Mouse (Mus musculus) neural tube, embryonic 12.5 days (tissue): ENCODE measurements around the gene Casc3. TPM values are rescaled to one million over a fixed set of nuclear protein-coding genes. Genes with fewer than 3 reads are reported as not detected.

ENCODE experiments used
- ATAC-seq: fragments of 200-750 bp; cut with Nextera tagmentation; 2 replicates; pipeline ENCODE4 v1.8.0; 2017; ENCODE audit warnings: low read depth, mild to moderate bottlenecking, moderate TSS enrichment, moderate library complexity; ENCODE audit not compliant: low FRiP score
- H3K27ac ChIP-seq: fragments of 300-500 bp; sonication (generic); 2 replicates; pipeline ENCODE4 v1.5.1; 2016
- H3K27me3 ChIP-seq: fragments of 300-500 bp; sonication (generic); replicated peaks from 2 replicates; pipeline ENCODE4 v1.6.1; 2016; ENCODE audit warnings: mild to moderate bottlenecking
- H3K36me3 ChIP-seq: fragments of 300-500 bp; sonication (generic); 2 replicates; pipeline ENCODE4 v1.6.1; 2016; ENCODE audit warnings: mild to moderate bottlenecking
- H3K4me1 ChIP-seq: fragments of 300-500 bp; sonication (generic); 2 replicates; pipeline ENCODE4 v1.6.1; 2016
- H3K4me2 ChIP-seq: fragments of 300-500 bp; sonication (generic); replicated peaks from 2 replicates; pipeline ENCODE4 v1.6.1; 2016; ENCODE audit warnings: mild to moderate bottlenecking
- H3K4me3 ChIP-seq: fragments of 300-500 bp; sonication (generic); 2 replicates; pipeline ENCODE4 v1.5.1; 2016
- H3K9ac ChIP-seq: fragments of 300-500 bp; sonication (generic); 2 replicates; pipeline ENCODE4 v1.6.1; 2016; ENCODE audit warnings: mild to moderate bottlenecking
- H3K9me3 ChIP-seq: fragments of 300-500 bp; sonication (generic); 2 replicates; pipeline ENCODE4 v1.6.1; 2016; ENCODE audit warnings: mild to moderate bottlenecking
- WGBS: fragments of 180-500 bp; shearing (Covaris S2); methylation state at CpG from one replicate; pipeline ENCODE4 v1.1.7; 2016; 5-methylcytosine and 5-hydroxymethylcytosine counted together
- polyA plus RNA-seq: library from polyadenylated mRNA; unstranded; fragments of >200 nt; fragmentation: Nextera tagmentation; extraction: Ambion mirVana; gene quantifications from 2 replicates; pipeline ENCODE4 v1.2.1, GENCODE M21; 2016

The Casc3 gene
- polyA plus RNA-seq, 1 experiment from 2014 or later, result 68.5 TPM

- Histone ChIP-seq H3K36me3 (peaks cover 90% of the 10 kb centered on the region), H3K4me1 (no peaks in the 10 kb centered on the region), H3K4me3 (no peak overlapping the region), H3K27me3 (no peaks in the 10 kb centered on the region), H3K27ac (no peak overlapping the region), H3K9me3 (no peaks in the 10 kb centered on the region), H3K4me2 (no peak overlapping the region), H3K9ac (no peak overlapping the region)
- WGBS, result 89% methylated on average over 2 of the region's 2 CpGs
- ATAC-seq, result no peak
Measured at GRCm38 (mm10) chr11:98827877-98828276, 23.2 kb downstream of the Casc3 start.

DNA sequence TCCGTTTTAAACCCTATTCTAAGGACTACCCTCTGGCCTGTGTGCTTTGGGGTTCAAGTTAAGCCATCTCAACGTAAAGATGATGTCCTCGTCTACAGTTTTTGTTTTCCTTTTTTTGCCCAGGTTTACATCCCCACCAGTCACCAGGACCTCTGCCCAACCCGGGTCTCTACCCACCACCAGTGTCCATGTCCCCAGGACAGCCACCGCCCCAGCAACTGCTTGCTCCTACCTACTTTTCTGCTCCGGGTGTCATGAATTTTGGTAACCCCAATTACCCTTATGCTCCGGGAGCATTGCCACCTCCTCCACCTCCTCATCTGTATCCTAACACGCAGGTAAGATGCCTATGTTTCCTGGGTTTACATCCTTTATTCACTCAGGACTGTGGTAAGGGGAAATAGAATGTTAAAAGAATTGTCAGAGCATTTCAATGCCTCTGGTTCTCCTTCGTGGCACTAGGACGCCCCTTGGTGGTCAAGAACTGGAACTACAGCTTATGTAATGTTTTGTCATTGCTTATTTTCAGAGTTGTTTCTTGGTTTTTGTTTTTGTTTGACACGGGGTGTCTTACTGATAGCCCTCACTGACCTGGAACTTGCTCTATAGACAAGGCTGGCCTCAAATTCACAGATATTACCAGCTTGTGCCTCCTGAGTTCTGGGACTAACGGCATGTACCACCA, 24.5 kb downstream of the Casc3 start:
- Histone ChIP-seq H3K4me2 (no peak overlapping the region), H3K27me3 (no peaks in the 10 kb centered on the region), H3K36me3 (peaks cover 90% of the 10 kb centered on the region), H3K27ac (no peak overlapping the region), H3K9ac (no peak overlapping the region), H3K4me1 (no peaks in the 10 kb centered on the region), H3K4me3 (no peak overlapping the region), H3K9me3 (no peaks in the 10 kb centered on the region)
- ATAC-seq, result no peak
- 78% methylated on average over 12 of the region's 12 CpGs for WGBS

- no peaks in the 10 kb centered on the region for H3K27me3 ChIP-seq
- ATAC-seq, result no peak
- H3K9ac ChIP-seq, result no peak overlapping the region
- H3K4me2 ChIP-seq, result no peak overlapping the region
- H3K9me3 ChIP-seq, result no peaks in the 10 kb centered on the region
- H3K4me3 ChIP-seq, result no peak overlapping the region
- WGBS, result 72% methylated on average over 4 of the region's 4 CpGs
- H3K27ac ChIP-seq, result no peak overlapping the region
- no peaks in the 10 kb centered on the region for H3K4me1 ChIP-seq
- peaks cover 85% of the 10 kb centered on the region for H3K36me3 ChIP-seq
Measured at GRCm38 (mm10) chr11:98829875-98830274, 25.2 kb downstream of the Casc3 start.

DNA sequence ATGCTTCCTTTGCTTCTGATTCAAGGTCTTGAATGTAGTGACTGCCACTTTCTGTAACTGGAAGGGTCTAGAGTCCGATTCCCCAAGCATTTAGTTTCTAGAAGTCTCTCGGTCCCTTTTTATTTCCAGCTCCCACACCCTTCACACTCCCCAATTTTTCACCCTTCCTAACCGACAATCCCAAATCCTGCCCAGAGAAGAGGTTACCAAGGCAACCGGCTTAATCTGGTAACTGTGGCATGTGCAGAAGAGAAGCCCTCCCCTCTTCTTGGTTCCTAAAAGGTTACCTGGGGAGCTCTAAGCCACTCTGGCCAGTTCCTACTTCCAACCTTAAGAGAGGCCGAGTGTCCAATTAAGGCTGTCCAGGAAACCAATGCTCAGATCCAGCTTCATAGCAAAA, 30.6 kb downstream of the Casc3 start:
- Histone ChIP-seq H3K27ac (no peak overlapping the region), H3K4me3 (no peak overlapping the region), H3K4me2 (no peak overlapping the region), H3K36me3 (peaks cover 34% of the 10 kb centered on the region), H3K4me1 (peaks cover 27% of the 10 kb centered on the region), H3K27me3 (peaks cover 22% of the 10 kb centered on the region), H3K9me3 (no peaks in the 10 kb centered on the region), H3K9ac (no peak overlapping the region)
- 55% methylated on average over 5 of the region's 5 CpGs for WGBS
- ATAC-seq, result no peak

DNA sequence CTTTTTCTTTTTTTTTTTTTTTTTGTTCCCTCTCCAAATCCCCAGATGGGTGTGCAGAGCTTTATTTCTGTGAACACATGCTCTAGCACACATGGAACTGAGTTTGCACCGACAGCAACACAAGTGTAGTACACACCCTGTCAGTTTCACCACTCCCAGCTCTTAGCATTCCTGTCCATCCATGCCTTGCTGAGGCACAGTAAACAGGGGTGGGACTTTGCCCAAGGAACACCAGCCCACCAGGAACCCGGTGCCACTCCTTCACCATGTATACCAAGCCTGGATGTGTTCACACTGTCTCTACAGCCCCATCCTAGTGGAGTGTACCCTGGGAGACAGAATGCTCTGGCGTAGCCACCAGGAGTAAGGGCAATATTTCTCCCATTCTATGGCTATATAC, 31.0 kb downstream of the Casc3 start:
- no peak overlapping the region for H3K4me2 ChIP-seq
- H3K4me1 ChIP-seq, result peaks cover 27% of the 10 kb centered on the region
- no peak overlapping the region for H3K27ac ChIP-seq
- peaks cover 22% of the 10 kb centered on the region for H3K27me3 ChIP-seq
- H3K4me3 ChIP-seq, result no peak overlapping the region
- 63% methylated on average over 3 of the region's 3 CpGs for WGBS
- no peaks in the 10 kb centered on the region for H3K9me3 ChIP-seq
- no peak overlapping the region for H3K9ac ChIP-seq
- no peak for ATAC-seq
- peaks cover 32% of the 10 kb centered on the region for H3K36me3 ChIP-seq

GRCm38 (mm10) chr11:98836128-98836527, 31.4 kb downstream of the Casc3 start:
- ATAC-seq, result 0 out of 2 replicates have a peak, but pooled peaks have one; percentile 27
- Histone ChIP-seq H3K27ac (no peak overlapping the region), H3K36me3 (peaks cover 31% of the 10 kb centered on the region), H3K4me2 (peak overlapping the region; percentile 95), H3K4me3 (peak overlapping the region; percentile 65; the same call in 1 of the 2 replicates), H3K9ac (no peak overlapping the region), H3K9me3 (no peaks in the 10 kb centered on the region), H3K27me3 (peaks cover 22% of the 10 kb centered on the region), H3K4me1 (peaks cover 27% of the 10 kb centered on the region)
- 29% methylated on average over 7 of the region's 7 CpGs for WGBS

GRCm38 (mm10) chr11:98836651-98837141, 32.0 kb downstream of the Casc3 start, which contains the start of gene Rapgefl1:
Gene Rapgefl1 (plus strand): TSS chr11:98836785.
- H3K4me1 ChIP-seq, result peaks cover 27% of the 10 kb centered on the region
- H3K4me3 ChIP-seq, result peak within 1 kb of the TSS; percentile 65
- H3K9me3 ChIP-seq, result no peaks in the 10 kb centered on the region
- H3K4me2 ChIP-seq, result peak within 1 kb of the TSS; percentile 95
- peaks cover 22% of the 10 kb centered on the region for H3K27me3 ChIP-seq
- WGBS, result under 1% methylated on average over 36 of the region's 48 CpGs
- peak within 1 kb of the TSS; percentile 75 for H3K9ac ChIP-seq
- ATAC-seq, result peak; percentile 84
- 0 out of 2 replicates have a peak within 1 kb of the TSS, but pooled peaks have one; percentile 1 for H3K27ac ChIP-seq
- H3K36me3 ChIP-seq, result peaks cover 26% of the 10 kb centered on the region

DNA sequence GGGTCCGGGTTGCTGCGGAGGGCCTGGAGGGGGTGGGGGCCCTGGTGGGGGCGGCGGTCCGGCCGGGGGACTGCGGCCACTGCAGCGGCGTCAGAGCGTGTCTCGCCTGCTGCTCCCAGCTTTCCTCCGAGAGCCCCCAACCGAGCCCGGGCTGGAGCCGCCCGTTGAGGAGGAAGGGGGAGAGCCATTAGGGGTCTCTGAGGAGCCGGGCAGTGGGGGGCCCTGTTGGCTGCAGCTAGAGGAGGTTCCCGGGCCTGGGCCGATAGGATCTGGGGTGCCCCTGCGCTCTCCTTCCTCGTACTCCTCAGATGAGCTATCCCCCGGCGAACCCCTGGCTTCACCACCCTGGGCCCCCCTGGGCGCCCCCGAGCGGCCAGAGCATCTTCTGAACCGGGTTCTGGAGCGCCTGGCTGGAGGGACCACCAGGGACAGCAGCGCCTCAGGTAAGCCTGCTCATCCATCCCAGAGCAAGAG, 32.6 kb downstream of the Casc3 start:
- Histone ChIP-seq H3K36me3 (peaks cover 20% of the 10 kb centered on the region), H3K9ac (peak overlapping the region; percentile 75), H3K4me2 (peak overlapping the region; percentile 95), H3K4me1 (peaks cover 27% of the 10 kb centered on the region), H3K27ac (no peak overlapping the region), H3K4me3 (peak overlapping the region; percentile 65), H3K27me3 (peaks cover 22% of the 10 kb centered on the region), H3K9me3 (no peaks in the 10 kb centered on the region)
- 1% methylated on average over 27 of the region's 29 CpGs for WGBS
- ATAC-seq, result peak; percentile 52

GRCm38 (mm10) chr11:98837917-98838316, 33.2 kb downstream of the Casc3 start:
- peak overlapping the region; percentile 95 for H3K4me2 ChIP-seq
- H3K36me3 ChIP-seq, result peaks cover 13% of the 10 kb centered on the region
- WGBS, result 48% methylated on average over 11 of the region's 11 CpGs
- no peak for ATAC-seq
- H3K4me3 ChIP-seq, result peak overlapping the region; percentile 65; the same call in 1 of the 2 replicates
- H3K4me1 ChIP-seq, result peaks cover 27% of the 10 kb centered on the region
- no peaks in the 10 kb centered on the region for H3K9me3 ChIP-seq
- H3K27ac ChIP-seq, result no peak overlapping the region
- 0 out of 2 replicates have a peak overlapping the region, but pooled peaks have one; percentile 75 for H3K9ac ChIP-seq
- peaks cover 22% of the 10 kb centered on the region for H3K27me3 ChIP-seq

DNA sequence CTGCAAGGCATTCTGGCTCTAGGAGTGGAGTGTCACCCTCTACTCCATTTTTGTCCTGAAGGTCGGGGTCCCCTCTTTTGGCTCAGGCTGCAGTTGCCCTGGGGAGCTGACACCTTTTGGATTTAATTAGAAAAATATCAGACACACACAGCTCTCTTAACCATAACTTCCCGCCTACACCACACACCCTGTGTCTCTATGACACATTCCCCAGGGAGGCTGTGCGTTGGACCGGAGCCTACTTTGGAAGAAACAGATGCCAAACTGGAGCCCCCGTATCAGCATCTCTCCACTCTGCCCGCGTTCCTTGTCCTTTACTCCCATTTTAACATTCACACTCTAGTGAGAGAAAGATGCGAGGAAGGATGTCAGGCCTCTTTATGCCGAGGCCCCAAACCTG, 33.8 kb downstream of the Casc3 start:
- Histone ChIP-seq H3K4me1 (peaks cover 27% of the 10 kb centered on the region), H3K9me3 (no peaks in the 10 kb centered on the region), H3K36me3 (peaks cover 7% of the 10 kb centered on the region), H3K27ac (no peak overlapping the region), H3K27me3 (peaks cover 22% of the 10 kb centered on the region), H3K4me3 (no peak overlapping the region), H3K4me2 (no peak overlapping the region), H3K9ac (no peak overlapping the region)
- no peak for ATAC-seq
- 76% methylated on average over 9 of the region's 9 CpGs for WGBS

GRCm38 (mm10) chr11:98839402-98839801, 34.7 kb downstream of the Casc3 start:
- Histone ChIP-seq H3K27me3 (peaks cover 22% of the 10 kb centered on the region), H3K36me3 (peaks cover under 1% of the 10 kb centered on the region; the same call in 1 of the 2 replicates), H3K9ac (no peak overlapping the region), H3K9me3 (no peaks in the 10 kb centered on the region), H3K4me1 (peaks cover 27% of the 10 kb centered on the region), H3K27ac (no peak overlapping the region), H3K4me2 (no peak overlapping the region), H3K4me3 (no peak overlapping the region)
- WGBS, result 53% methylated on average over 6 of the region's 6 CpGs
- no peak for ATAC-seq

- peaks cover 27% of the 10 kb centered on the region for H3K4me1 ChIP-seq
- no peak overlapping the region for H3K27ac ChIP-seq
- no peaks in the 10 kb centered on the region for H3K9me3 ChIP-seq
- peaks cover 22% of the 10 kb centered on the region for H3K27me3 ChIP-seq
- no peak for ATAC-seq
- H3K4me2 ChIP-seq, result no peak overlapping the region
- H3K36me3 ChIP-seq, result no peaks in the 10 kb centered on the region
- 71% methylated on average over 10 of the region's 10 CpGs for WGBS
- H3K9ac ChIP-seq, result no peak overlapping the region
- no peak overlapping the region for H3K4me3 ChIP-seq
Measured at GRCm38 (mm10) chr11:98839897-98840296, 35.2 kb downstream of the Casc3 start.
